Mouse (Mus musculus): ENCODE results near the gene Cd68. TPM values are rescaled to one million over a fixed set of nuclear protein-coding genes. Genes with fewer than 3 reads are reported as not detected.

Gene Cd68
- polyA plus RNA-seq, 1 experiment from 2014 or later = 5.5 TPM

- no peak overlapping the region for H3K27ac ChIP-seq
- 100% methylated on average over 1 of the region's 1 CpGs for WGBS
- no peaks in the 10 kb centered on the region for H3K36me3 ChIP-seq (replicated peaks)
- 0 out of 2 replicates have a peak, but pooled peaks cover 15% of the 10 kb centered on the region for H3K27me3 ChIP-seq (ENCODE audit: poor library complexity, severe bottlenecking)
- no peak for DNase-seq (ENCODE audit: extremely low spot score, low spot score)
- H3K9me3 ChIP-seq = no peaks in the 10 kb centered on the region
- H3K4me1 ChIP-seq = peaks cover 27% of the 10 kb centered on the region
- no peak overlapping the region for H3K4me3 ChIP-seq
Observed at GRCm38 (mm10) chr11:69689891-69690290, 23.9 kb upstream of the Cd68 start.

- Histone ChIP-seq H3K9me3 (no peaks in the 10 kb centered on the region), H3K27me3 (ENCODE audit: poor library complexity, severe bottlenecking) (0 out of 2 replicates have a peak, but pooled peaks cover 13% of the 10 kb centered on the region), H3K4me1 (peaks cover 37% of the 10 kb centered on the region), H3K4me3 (peak overlapping the region; percentile 10; the same call in 1 of the 2 replicates), H3K27ac (peak overlapping the region; percentile 40; the same call in 1 of the 2 replicates), H3K36me3 (replicated peaks) (no peaks in the 10 kb centered on the region)
- no peak for DNase-seq (ENCODE audit: extremely low spot score, low spot score)
- 64% methylated on average over 5 of the region's 5 CpGs for WGBS
Observed at GRCm38 (mm10) chr11:69687061-69687460, 21.1 kb upstream of the Cd68 start.

- H3K4me3 ChIP-seq = peak overlapping the region; percentile 10; the same call in 1 of the 2 replicates
Observed at GRCm38 (mm10) chr11:69686377-69686776, 20.4 kb upstream of the Cd68 start.

GRCm38 (mm10) chr11:69685526-69686148 is 19.7 kb upstream of the Cd68 start, which contains the start of gene Tnfsf13:
Gene Tnfsf13 (minus strand): TSS chr11:69685784.
- peak within 1 kb of the TSS; percentile 13; the same call in 1 of the 2 replicates for H3K4me3 ChIP-seq
- 65% methylated on average over 10 of the region's 10 CpGs for WGBS
- DNase-seq (ENCODE audit: extremely low spot score, low spot score) = no peak
- H3K27me3 ChIP-seq (ENCODE audit: poor library complexity, severe bottlenecking) = 0 out of 2 replicates have a peak, but pooled peaks cover 13% of the 10 kb centered on the region
- H3K4me1 ChIP-seq = peaks cover 49% of the 10 kb centered on the region
- peak within 1 kb of the TSS; percentile 65 for H3K27ac ChIP-seq
- no peaks in the 10 kb centered on the region for H3K9me3 ChIP-seq
- H3K36me3 ChIP-seq (replicated peaks) = no peaks in the 10 kb centered on the region

More at GRCm38 (mm10) chr11:69686377-69686776, 20.4 kb upstream of the Cd68 start:
- 0 out of 2 replicates have a peak, but pooled peaks cover 13% of the 10 kb centered on the region for H3K27me3 ChIP-seq (ENCODE audit: poor library complexity, severe bottlenecking)
- DNase-seq (ENCODE audit: extremely low spot score, low spot score) = no peak
- H3K4me1 ChIP-seq = peaks cover 42% of the 10 kb centered on the region
- 26% methylated on average over 4 of the region's 4 CpGs for WGBS
- peak overlapping the region; percentile 40; the same call in 1 of the 2 replicates for H3K27ac ChIP-seq
- H3K36me3 ChIP-seq (replicated peaks) = no peaks in the 10 kb centered on the region
- H3K9me3 ChIP-seq = no peaks in the 10 kb centered on the region

- peak overlapping the region; percentile 65; the same call in 1 of the 2 replicates for H3K27ac ChIP-seq
- peaks cover 7% of the 10 kb centered on the region for H3K36me3 ChIP-seq (replicated peaks)
- peaks cover 56% of the 10 kb centered on the region for H3K4me1 ChIP-seq
- WGBS = 78% methylated on average over 6 of the region's 6 CpGs
- DNase-seq (ENCODE audit: extremely low spot score, low spot score) = no peak
- H3K27me3 ChIP-seq (ENCODE audit: poor library complexity, severe bottlenecking) = 0 out of 2 replicates have a peak, but pooled peaks cover 13% of the 10 kb centered on the region
- H3K9me3 ChIP-seq = no peaks in the 10 kb centered on the region
- H3K4me3 ChIP-seq = peak overlapping the region; percentile 13; the same call in 1 of the 2 replicates
Observed at GRCm38 (mm10) chr11:69684936-69685335, 19.0 kb upstream of the Cd68 start.

- no peaks in the 10 kb centered on the region for H3K9me3 ChIP-seq
- H3K4me3 ChIP-seq = no peak overlapping the region
- H3K36me3 ChIP-seq (replicated peaks) = peaks cover 14% of the 10 kb centered on the region
- 87% methylated on average over 12 of the region's 12 CpGs for WGBS
- H3K27me3 ChIP-seq (ENCODE audit: poor library complexity, severe bottlenecking) = 0 out of 2 replicates have a peak, but pooled peaks cover 13% of the 10 kb centered on the region
- H3K4me1 ChIP-seq = peaks cover 61% of the 10 kb centered on the region
- no peak for DNase-seq (ENCODE audit: extremely low spot score, low spot score)
- H3K27ac ChIP-seq = 0 out of 2 replicates have a peak overlapping the region, but pooled peaks have one; percentile 91
Observed at GRCm38 (mm10) chr11:69684128-69684745, 18.3 kb upstream of the Cd68 start.

- Histone ChIP-seq H3K4me3 (no peak overlapping the region), H3K27ac (peak overlapping the region; percentile 91), H3K27me3 (ENCODE audit: poor library complexity, severe bottlenecking) (0 out of 2 replicates have a peak, but pooled peaks cover 13% of the 10 kb centered on the region), H3K36me3 (replicated peaks) (peaks cover 21% of the 10 kb centered on the region), H3K9me3 (no peaks in the 10 kb centered on the region), H3K4me1 (peaks cover 61% of the 10 kb centered on the region)
- 84% methylated on average over 7 of the region's 7 CpGs for WGBS
- DNase-seq (ENCODE audit: extremely low spot score, low spot score) = no peak
Observed at GRCm38 (mm10) chr11:69683576-69683975, 17.6 kb upstream of the Cd68 start.

- peak overlapping the region; percentile 70 for H3K4me3 ChIP-seq
- peaks cover 61% of the 10 kb centered on the region for H3K4me1 ChIP-seq
- H3K36me3 ChIP-seq (replicated peaks) = peaks cover 26% of the 10 kb centered on the region
- WGBS = 30% methylated on average over 12 of the region's 12 CpGs
- H3K9me3 ChIP-seq = no peaks in the 10 kb centered on the region
- peak overlapping the region; percentile 91 for H3K27ac ChIP-seq
- 0 out of 2 replicates have a peak, but pooled peaks cover 13% of the 10 kb centered on the region for H3K27me3 ChIP-seq (ENCODE audit: poor library complexity, severe bottlenecking)
- DNase-seq (ENCODE audit: extremely low spot score, low spot score) = peak; percentile 88
Observed at GRCm38 (mm10) chr11:69682840-69683533, 17.0 kb upstream of the Cd68 start.

GRCm38 (mm10) chr11:69682209-69682839 is 16.4 kb upstream of the Cd68 start:
- DNase-seq (ENCODE audit: extremely low spot score, low spot score) = no peak
- H3K27me3 ChIP-seq (ENCODE audit: poor library complexity, severe bottlenecking) = 0 out of 2 replicates have a peak, but pooled peaks cover 13% of the 10 kb centered on the region
- H3K4me3 ChIP-seq = peak overlapping the region; percentile 70
- 33% methylated on average over 24 of the region's 24 CpGs for WGBS
- H3K4me1 ChIP-seq = peaks cover 61% of the 10 kb centered on the region
- H3K36me3 ChIP-seq (replicated peaks) = peaks cover 33% of the 10 kb centered on the region
- H3K9me3 ChIP-seq = no peaks in the 10 kb centered on the region
- peak overlapping the region; percentile 91 for H3K27ac ChIP-seq

GRCm38 (mm10) chr11:69681314-69682208 is 15.6 kb upstream of the Cd68 start, which contains the start of gene Senp3:
Gene Senp3 (minus strand): TSS chr11:69682084.
- under 1% methylated on average over 80 of the region's 80 CpGs for whole genome bisulfite sequencing
- Histone ChIP-seq H3K36me3 (replicated peaks) (peaks cover 41% of the 10 kb centered on the region), H3K4me3 (peak within 1 kb of the TSS; percentile 70), H3K27me3 (ENCODE audit: poor library complexity, severe bottlenecking) (0 out of 2 replicates have a peak, but pooled peaks cover 13% of the 10 kb centered on the region), H3K4me1 (peaks cover 55% of the 10 kb centered on the region), H3K27ac (peak within 1 kb of the TSS; percentile 91), H3K9me3 (no peaks in the 10 kb centered on the region)
- peak; percentile 98 for DNase-seq (ENCODE audit: extremely low spot score, low spot score)

- Histone ChIP-seq H3K27me3 (ENCODE audit: poor library complexity, severe bottlenecking) (0 out of 2 replicates have a peak, but pooled peaks cover 6% of the 10 kb centered on the region), H3K27ac (0 out of 2 replicates have a peak overlapping the region, but pooled peaks have one; percentile 16), H3K4me1 (peaks cover 44% of the 10 kb centered on the region), H3K9me3 (no peaks in the 10 kb centered on the region), H3K4me3 (peak overlapping the region; percentile 70), H3K36me3 (replicated peaks) (peaks cover 53% of the 10 kb centered on the region)
- WGBS = 95% methylated on average over 30 of the region's 30 CpGs
- no peak for DNase-seq (ENCODE audit: extremely low spot score, low spot score)
Observed at GRCm38 (mm10) chr11:69680136-69680855, 14.3 kb upstream of the Cd68 start.
